Mouse (Mus musculus) heart, postnatal 0 days (tissue): Measurements from ENCODE around the gene Sbf1.

ENCODE experiments used
- CTCF ChIP-seq: IDR thresholded peaks from 2 replicates; pipeline ENCODE4 v1.5.1; 2016; ENCODE audit warnings: antibody characterized with exemption, control low read depth, low read depth
- EP300 ChIP-seq: IDR thresholded peaks from 2 replicates; pipeline ENCODE4 v1.6.1; 2016; ENCODE audit warnings: antibody characterized with exemption, low read depth

GRCm38 (mm10) chr15:89300180-89300579, 14.9 kb downstream of the Sbf1 start:
- no peak for TF ChIP-seq CTCF
- TF ChIP-seq EP300, result no peak
